ENCODE assay signal across 8 mouse cellular contexts in genomic region chr5:124424200-124424722, GRCm38 (mm10). TPM values are rescaled to one million over a fixed set of nuclear protein-coding genes. Genes with fewer than 3 reads are reported as not detected.
DNase-seq lines count a peak whose midpoint lies in the region; ATAC-seq lines count a peak whose summit lies in the region.

No protein-coding gene starts in this region.

- H3K4me2 ChIP-seq in hindbrain, embryonic 16.5 days (ENCODE audit: low read length), result peak overlapping the region; percentile 66

- no peaks in the 10 kb centered on the region for H3K27me3 ChIP-seq in megakaryocyte, embryonic 14.5 days (replicated peaks)
- no peaks in the 10 kb centered on the region for H3K27me3 ChIP-seq in hindbrain, embryonic 16.5 days (replicated peaks; ENCODE audit: control insufficient read depth, insufficient read depth, low read length)

- DNase-seq in embryo, embryonic 10 days (ENCODE audit: low spot score), result peak; percentile 45
- DNase-seq in lung, postnatal 36 days, result peak; percentile 23
- no peak for DNase-seq in right cerebral cortex, adult 18-20 months
- DNase-seq in left cerebral cortex, postnatal 14 days (ENCODE audit: low spot score in 2 of 2), result no peak
- DNase-seq in right cerebral cortex, adult 2 months (ENCODE audit: low spot score in 2 of 2), result no peak

- no peak for ATAC-seq in megakaryocyte, adult 5-6 weeks (ENCODE audit: poor library complexity, severe bottlenecking)
- no peak for ATAC-seq in hindbrain, embryonic 16.5 days

- WGBS in hindbrain, embryonic 16.5 days, result 4% methylated on average over 14 of the region's 14 CpGs

- H3K4me3 ChIP-seq in megakaryocyte, embryonic 14.5 days (replicated peaks), result peak overlapping the region; percentile 99
- H3K4me3 ChIP-seq in hindbrain, embryonic 16.5 days (ENCODE audit: low read length), result peak overlapping the region; percentile 97

- no peak overlapping the region; the same call in 1 of the 2 replicates for H3K27ac ChIP-seq in hindbrain, embryonic 16.5 days (ENCODE audit: low read depth, low read length)

- intact Hi-C loops in left cerebral cortex, postnatal 14 days (cut with DNase I), result no loop called here

- H3K9me3 ChIP-seq in megakaryocyte, embryonic 14.5 days, result no peaks in the 10 kb centered on the region
- H3K9me3 ChIP-seq in hindbrain, embryonic 16.5 days (ENCODE audit: control insufficient read depth, low read length), result no peaks in the 10 kb centered on the region

- peaks cover 12% of the 10 kb centered on the region for H3K36me3 ChIP-seq in megakaryocyte, embryonic 14.5 days (replicated peaks; ENCODE audit: low read length)
- H3K36me3 ChIP-seq in hindbrain, embryonic 16.5 days (ENCODE audit: control insufficient read depth, insufficient read depth, low read length), result no peaks in the 10 kb centered on the region

- H3K9ac ChIP-seq in hindbrain, embryonic 16.5 days (ENCODE audit: low read depth, low read length), result peak overlapping the region; percentile 93

- H3K4me1 ChIP-seq in megakaryocyte, embryonic 14.5 days, result peaks cover 42% of the 10 kb centered on the region
- H3K4me1 ChIP-seq in hindbrain, embryonic 16.5 days (ENCODE audit: control insufficient read depth, insufficient read depth, low read depth, low read length), result peaks cover 14% of the 10 kb centered on the region

RNA-seq across cellular contexts. Expression of gene Sbno1, which starts 1.5 kb away (rescaled TPM):
- 4.3 and 5.8 TPM in 2 replicates for polyA plus RNA-seq in megakaryocyte, embryonic 14.5 days (2012; ENCODE audit: insufficient read depth, low replicate concordance)
- 65.5 and 82.0 TPM in 2 replicates for total RNA-seq in megakaryocyte, adult 5-6 weeks (2015)
- 147 and 182 TPM in 2 replicates for total RNA-seq in megakaryocyte, adult 5-6 weeks (2017)
- polyA plus RNA-seq in hindbrain, embryonic 16.5 days (2015; fragmentation: Nextera tagmentation; extraction: Ambion mirVana), result 83.6 and 84.3 TPM in 2 replicates
- 100 to 1,000 TPM; 139 to 153 TPM for total RNA-seq in left cerebral cortex, postnatal 14 days (2021)

RNA-seq across cellular contexts. Expression of gene Kmt5a, which starts 15.5 kb away (rescaled TPM):
- polyA plus RNA-seq in megakaryocyte, embryonic 14.5 days (2012; ENCODE audit: insufficient read depth, low replicate concordance), result 134 and 294 TPM in 2 replicates
- total RNA-seq in megakaryocyte, adult 5-6 weeks (2015), result 370 and 380 TPM in 2 replicates
- 240 and 272 TPM in 2 replicates for total RNA-seq in megakaryocyte, adult 5-6 weeks (2017)
- polyA plus RNA-seq in hindbrain, embryonic 16.5 days (2015; fragmentation: Nextera tagmentation; extraction: Ambion mirVana), result 12.0 and 14.6 TPM in 2 replicates
- 10 to 100 TPM; 44.3 to 48.7 TPM for total RNA-seq in left cerebral cortex, postnatal 14 days (2021)

RNA-seq across cellular contexts. Expression of gene Rilpl2, which starts 53.9 kb away (rescaled TPM):
- polyA plus RNA-seq in megakaryocyte, embryonic 14.5 days (2012; ENCODE audit: insufficient read depth, low replicate concordance), result 26.5 and 65.3 TPM in 2 replicates
- total RNA-seq in megakaryocyte, adult 5-6 weeks (2015), result 42.8 and 45.4 TPM in 2 replicates
- total RNA-seq in megakaryocyte, adult 5-6 weeks (2017), result 42.5 and 42.9 TPM in 2 replicates
- 28.5 and 31.8 TPM in 2 replicates for polyA plus RNA-seq in hindbrain, embryonic 16.5 days (2015; fragmentation: Nextera tagmentation; extraction: Ambion mirVana)
- total RNA-seq in left cerebral cortex, postnatal 14 days (2021), result 10 to 100 TPM; 24.7 to 25.8 TPM

RNA-seq across cellular contexts. Expression of gene Snrnp35, which starts 58.7 kb away (rescaled TPM):
- 8.7 and 27.1 TPM in 2 replicates for polyA plus RNA-seq in megakaryocyte, embryonic 14.5 days (2012; ENCODE audit: insufficient read depth, low replicate concordance)
- total RNA-seq in megakaryocyte, adult 5-6 weeks (2015), result 3.8 and 5.7 TPM in 2 replicates
- 10.6 and 12.0 TPM in 2 replicates for total RNA-seq in megakaryocyte, adult 5-6 weeks (2017)
- polyA plus RNA-seq in hindbrain, embryonic 16.5 days (2015; fragmentation: Nextera tagmentation; extraction: Ambion mirVana), result 19.6 and 21.9 TPM in 2 replicates
- 10 to 100 TPM; 20.9 to 24.2 TPM for total RNA-seq in left cerebral cortex, postnatal 14 days (2021)

Comparison
In these comparisons a context has a peak if more than half of its experiments do, and no peak if none do; other contexts are left out.
1. DNase-seq: peak in embryo, embryonic 10 days (single experiment) and lung, postnatal 36 days (single experiment); none in right cerebral cortex, adult 18-20 months (single experiment), left cerebral cortex, postnatal 14 days (0 of 2) and right cerebral cortex, adult 2 months (0 of 2).
2. RNA of gene Kmt5a, which starts 15.5 kb away (total RNA-seq): 240 to 380 TPM in megakaryocyte, adult 5-6 weeks; 44.3 to 48.7 TPM in left cerebral cortex, postnatal 14 days; every median in the first group is over 4 times any median in the second.